In the genomic region with DNA sequence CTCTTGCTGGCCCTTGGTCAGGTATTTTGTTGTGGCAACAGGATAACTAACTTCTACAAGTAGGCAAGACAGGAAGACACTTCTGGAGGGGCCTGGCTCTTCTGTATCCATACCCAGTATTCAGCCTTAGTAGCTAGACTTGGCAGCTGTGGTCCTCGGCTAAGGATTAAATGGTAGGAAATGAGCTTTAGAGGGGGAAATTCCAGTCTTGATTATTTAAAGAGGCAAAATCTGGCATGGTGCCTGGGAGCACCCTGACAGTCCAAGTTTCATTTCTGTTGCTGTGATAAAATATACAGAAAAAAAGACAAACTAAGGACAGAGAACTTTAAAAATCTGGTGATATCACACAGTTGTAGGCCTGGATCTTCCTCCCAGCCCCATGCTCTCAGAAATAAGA, we compare ENCODE assay signal across 12 mouse cellular contexts. TPM values are rescaled to one million over a fixed set of nuclear protein-coding genes. Genes with fewer than 3 reads are reported as not detected.
A peak's percentile ranks its signal among the peaks of the same experiment; 100 is the strongest.
DNase-seq lines count a peak whose midpoint lies in the region; ATAC-seq and TF ChIP-seq lines count a peak whose summit lies in the region.
"Had no signal": no experiment of that assay in that cellular context is flagged by ENCODE, and none has a peak within 500 bp of the region (broad histone marks: within the 10 kb centered on the region; RNA-seq: fewer than 3 reads in every experiment).

No protein-coding gene starts in this region.

- TF ChIP-seq POLR2A in lung, adult 2 months (IDR thresholded peaks at IDR 0.05; ENCODE audit: borderline replicate concordance, extremely low read depth, low read depth, low read length): no peak

- no peak for TF ChIP-seq CTCF in lung, adult 2 months (IDR thresholded peaks at IDR 0.05; ENCODE audit: insufficient read depth, low read length)

- H3K27ac ChIP-seq in kidney, embryonic 16.5 days (ENCODE audit: low read length): peak overlapping the region; percentile 20; the same call in 1 of the 2 replicates
- H3K27ac ChIP-seq: macrophage had no signal

- no peaks in the 10 kb centered on the region for H3K27me3 ChIP-seq in kidney, embryonic 16.5 days (ENCODE audit: insufficient read depth, low read length)

- peaks cover 5% of the 10 kb centered on the region for H3K4me1 ChIP-seq in lung, adult 2 months (ENCODE audit: control insufficient read depth, insufficient read depth, low read length)
- H3K4me1 ChIP-seq in kidney, embryonic 16.5 days (ENCODE audit: insufficient read depth, low read length): no peaks in the 10 kb centered on the region

- H3K4me3 ChIP-seq in lung, adult 2 months (replicated peaks; ENCODE audit: extremely low read depth, low read depth, low read length): no peak overlapping the region
- no peak overlapping the region for H3K4me3 ChIP-seq in kidney, embryonic 16.5 days (ENCODE audit: low read length)

- no peak overlapping the region for H3K4me2 ChIP-seq in kidney, embryonic 16.5 days (replicated peaks; ENCODE audit: low read depth, low read length)

- ATAC-seq in frontal cortex, adult (ENCODE audit: low TSS enrichment): peak; percentile 64
- no peak for ATAC-seq in kidney, embryonic 16.5 days (ENCODE audit: low FRiP score, low TSS enrichment)
- ATAC-seq in megakaryocyte progenitor cell, adult 5-6 weeks (replicated peaks; ENCODE audit: poor library complexity): no peak

- no peaks in the 10 kb centered on the region for H3K9me3 ChIP-seq in kidney, embryonic 16.5 days (ENCODE audit: low read length)

- 15% methylated on average over 1 of the region's 1 CpGs for WGBS in lung, adult 2 months
- 60% methylated on average over 1 of the region's 1 CpGs for WGBS in kidney, embryonic 16.5 days

- no peak for DNase-seq in frontal cortex, postnatal 25 days (ENCODE audit: low spot score in 2 of 2)
- DNase-seq in lung, adult 18-20 months: peak; percentile 47 to 60
- no peak for DNase-seq in lung, adult 2 months
- DNase-seq in right cerebral cortex, postnatal 4 days: peak; percentile 63
- no peak for DNase-seq in cerebellum, postnatal 14 days
- DNase-seq: embryo, embryonic 11 days; thymus, postnatal 4 days had no signal

- H3K36me3 ChIP-seq in kidney, embryonic 16.5 days (ENCODE audit: insufficient read depth, low read length): no peaks in the 10 kb centered on the region

- H3K9ac ChIP-seq in kidney, embryonic 16.5 days (replicated peaks; ENCODE audit: low read length): no peak overlapping the region

RNA-seq across cellular contexts. Expression of gene Trim56, which starts 20.0 kb away (rescaled TPM):
- polyA plus RNA-seq in lung, adult 2 months (2012; rRNA removed): 24.4 and 26.8 TPM in 2 replicates
- 9.4 and 11.9 TPM in 2 replicates for polyA plus RNA-seq in kidney, embryonic 16.5 days (2015; fragmentation: Nextera tagmentation; extraction: Ambion mirVana)
- total RNA-seq in megakaryocyte progenitor cell, adult 5-6 weeks (2015): 8.1 and 8.7 TPM in 2 replicates
- total RNA-seq in megakaryocyte progenitor cell, adult 5-6 weeks (2017): 24.7 and 25.6 TPM in 2 replicates

RNA-seq across cellular contexts. Expression of gene Serpine1, which starts 24.0 kb away (rescaled TPM):
- polyA plus RNA-seq in lung, adult 2 months (2012; rRNA removed): 19.8 and 22.0 TPM in 2 replicates
- polyA plus RNA-seq in kidney, embryonic 16.5 days (2015; fragmentation: Nextera tagmentation; extraction: Ambion mirVana): 0.29 and 0.53 TPM in 2 replicates
- 0.22 TPM in 1 of 2 replicates, not detected in the other for total RNA-seq in megakaryocyte progenitor cell, adult 5-6 weeks (2015)
- total RNA-seq in megakaryocyte progenitor cell, adult 5-6 weeks (2017): not detected in 2 replicates

RNA-seq across cellular contexts. Expression of gene Ap1s1, which starts 50.1 kb away (rescaled TPM):
- 29.0 and 32.0 TPM in 2 replicates for polyA plus RNA-seq in lung, adult 2 months (2012; rRNA removed)
- polyA plus RNA-seq in kidney, embryonic 16.5 days (2015; fragmentation: Nextera tagmentation; extraction: Ambion mirVana): 201 TPM in 2 replicates
- total RNA-seq in megakaryocyte progenitor cell, adult 5-6 weeks (2015): 37.8 and 41.2 TPM in 2 replicates
- 67.3 and 87.2 TPM in 2 replicates for total RNA-seq in megakaryocyte progenitor cell, adult 5-6 weeks (2017)

RNA-seq across cellular contexts. Expression of gene Muc3, which starts 53.1 kb away (rescaled TPM):
- polyA plus RNA-seq in lung, adult 2 months (2012; rRNA removed): 4.3 TPM in 1 of 2 replicates, not detected in the other
- polyA plus RNA-seq in kidney, embryonic 16.5 days (2015; fragmentation: Nextera tagmentation; extraction: Ambion mirVana): not detected in 2 replicates
- total RNA-seq in megakaryocyte progenitor cell, adult 5-6 weeks (2015): not detected in 2 replicates
- not detected in 2 replicates for total RNA-seq in megakaryocyte progenitor cell, adult 5-6 weeks (2017)
- polyA plus RNA-seq: hindbrain, embryonic 11.5 days; macrophage had no signal

Comparison
In these comparisons a context has a peak if more than half of its experiments do, and no peak if none do; other contexts are left out.
1. DNase-seq: peak in lung, adult 18-20 months (2 of 2) and right cerebral cortex, postnatal 4 days (single experiment); none in frontal cortex, postnatal 25 days (0 of 2), lung, adult 2 months (single experiment) and cerebellum, postnatal 14 days (0 of 2).
2. RNA of gene Serpine1, which starts 24.0 kb away (polyA plus RNA-seq): 19.8 to 22.0 TPM in lung, adult 2 months; 0.29 to 0.53 TPM in kidney, embryonic 16.5 days; every median in the first group is over 10 times any median in the second.